Mouse (Mus musculus): ENCODE measurements around the gene Cnp. TPM values are rescaled to one million over a fixed set of nuclear protein-coding genes. Genes with fewer than 3 reads are reported as not detected.
"Not testable (repeated sequence)": the region's sequence is repeated elsewhere in the genome, so short reads cannot be mapped to it uniquely, and the experiment has no call there.

Gene Cnp
- polyA plus RNA-seq, 1 experiment from 2014 or later = 34.7 TPM

DNA sequence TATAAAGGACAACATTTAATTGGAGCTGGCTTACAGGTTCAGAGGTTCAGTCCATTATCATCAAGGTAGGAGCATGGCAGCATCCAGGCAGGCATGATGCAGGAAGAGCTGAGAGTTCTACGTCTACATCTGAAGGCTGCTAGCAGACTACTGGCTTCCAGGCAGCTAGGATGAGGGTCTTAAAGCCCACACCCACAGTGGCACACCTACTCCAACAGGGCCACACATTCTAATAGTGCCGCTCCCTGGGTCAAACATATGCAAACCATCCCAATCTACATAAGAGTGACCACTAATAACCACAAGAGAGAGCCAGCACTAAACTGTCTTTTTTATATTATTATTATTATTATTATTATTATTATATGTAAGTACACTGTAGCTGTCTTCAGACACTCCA lies 40.3 kb upstream of the Cnp start:
- WGBS = 88% methylated on average over 2 of the region's 2 CpGs
- H3K36me3 ChIP-seq (ENCODE audit: control insufficient read depth, insufficient read depth, low read length); H3K4me2 ChIP-seq (ENCODE audit: low read length); H3K27me3 ChIP-seq (replicated peaks; ENCODE audit: control insufficient read depth, insufficient read depth, low read length); H3K4me3 ChIP-seq (ENCODE audit: low read depth, low read length); DNase-seq (ENCODE audit: low spot score); H3K27ac ChIP-seq (ENCODE audit: low read depth); H3K9me3 ChIP-seq (ENCODE audit: control insufficient read depth, low read length); H3K9ac ChIP-seq (ENCODE audit: low read length); H3K4me1 ChIP-seq (replicated peaks; ENCODE audit: control insufficient read depth, insufficient read depth, low read length); ATAC-seq (replicated peaks; ENCODE audit: low FRiP score, low TSS enrichment, low read depth): not testable (repeated sequence)

- H3K4me1 ChIP-seq (replicated peaks; ENCODE audit: control insufficient read depth, insufficient read depth, low read length); H3K9ac ChIP-seq (ENCODE audit: low read length); H3K9me3 ChIP-seq (ENCODE audit: control insufficient read depth, low read length); H3K27me3 ChIP-seq (replicated peaks; ENCODE audit: control insufficient read depth, insufficient read depth, low read length); ATAC-seq (replicated peaks; ENCODE audit: low FRiP score, low TSS enrichment, low read depth); DNase-seq (ENCODE audit: low spot score); H3K36me3 ChIP-seq (ENCODE audit: control insufficient read depth, insufficient read depth, low read length); H3K27ac ChIP-seq (ENCODE audit: low read depth); H3K4me3 ChIP-seq (ENCODE audit: low read depth, low read length); H3K4me2 ChIP-seq (ENCODE audit: low read length): not testable (repeated sequence)
- 83% methylated on average over 6 of the region's 6 CpGs for WGBS
These were observed 39.9 kb upstream of the Cnp start for GRCm38 (mm10) chr11:100534821-100535220.

GRCm38 (mm10) chr11:100535996-100536395 lies 38.7 kb upstream of the Cnp start:
- no peaks in the 10 kb centered on the region for H3K27me3 ChIP-seq (replicated peaks; ENCODE audit: control insufficient read depth, insufficient read depth, low read length)
- 89% methylated on average over 1 of the region's 1 CpGs for WGBS
- DNase-seq (ENCODE audit: low spot score) (no peak), ATAC-seq (replicated peaks; ENCODE audit: low FRiP score, low TSS enrichment, low read depth) (no peak)
- H3K4me1 ChIP-seq (replicated peaks; ENCODE audit: control insufficient read depth, insufficient read depth, low read length) = no peaks in the 10 kb centered on the region
- H3K4me3 ChIP-seq (ENCODE audit: low read depth, low read length) = no peak overlapping the region
- H3K4me2 ChIP-seq (ENCODE audit: low read length) = no peak overlapping the region
- no peaks in the 10 kb centered on the region for H3K9me3 ChIP-seq (ENCODE audit: control insufficient read depth, low read length)
- H3K9ac ChIP-seq (ENCODE audit: low read length) = no peak overlapping the region
- no peaks in the 10 kb centered on the region for H3K36me3 ChIP-seq (ENCODE audit: control insufficient read depth, insufficient read depth, low read length)
- no peak overlapping the region for H3K27ac ChIP-seq (ENCODE audit: low read depth)

GRCm38 (mm10) chr11:100536466-100536865 lies 38.2 kb upstream of the Cnp start:
- DNase-seq (ENCODE audit: low spot score) (no peak), ATAC-seq (replicated peaks; ENCODE audit: low FRiP score, low TSS enrichment, low read depth) (no peak)
- Histone ChIP-seq H3K9me3 (ENCODE audit: control insufficient read depth, low read length) (no peaks in the 10 kb centered on the region), H3K4me1 (replicated peaks; ENCODE audit: control insufficient read depth, insufficient read depth, low read length) (no peaks in the 10 kb centered on the region), H3K4me3 (ENCODE audit: low read depth, low read length) (no peak overlapping the region), H3K27ac (ENCODE audit: low read depth) (no peak overlapping the region), H3K4me2 (ENCODE audit: low read length) (no peak overlapping the region), H3K36me3 (ENCODE audit: control insufficient read depth, insufficient read depth, low read length) (no peaks in the 10 kb centered on the region), H3K27me3 (replicated peaks; ENCODE audit: control insufficient read depth, insufficient read depth, low read length) (no peaks in the 10 kb centered on the region), H3K9ac (ENCODE audit: low read length) (no peak overlapping the region)

DNA sequence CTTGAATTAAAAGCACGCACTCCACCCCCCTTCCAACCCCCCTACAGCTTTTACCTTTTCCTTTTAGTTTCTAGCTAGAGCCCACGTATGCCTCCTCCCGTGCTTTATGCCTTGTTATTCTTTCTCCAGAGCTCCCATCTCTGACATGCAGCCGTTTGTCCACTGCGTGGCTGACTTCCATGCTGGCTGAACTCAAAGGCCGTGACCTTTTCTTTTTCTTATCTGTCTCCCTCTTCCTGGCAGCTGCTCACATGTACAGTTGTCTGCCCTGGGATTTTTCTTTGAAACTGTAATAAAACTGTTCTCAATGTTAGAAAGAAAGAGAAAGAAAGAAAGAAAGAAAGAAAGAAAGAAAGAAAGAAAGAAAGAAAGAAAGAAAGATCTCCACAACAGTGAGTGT lies 33.7 kb upstream of the Cnp start:
- WGBS = 32% methylated on average over 6 of the region's 6 CpGs
- no peak overlapping the region for H3K4me3 ChIP-seq (ENCODE audit: low read depth, low read length)
- no peak overlapping the region for H3K9ac ChIP-seq (ENCODE audit: low read length)
- no peak for ATAC-seq (replicated peaks; ENCODE audit: low FRiP score, low TSS enrichment, low read depth)
- no peak overlapping the region for H3K27ac ChIP-seq (ENCODE audit: low read depth)
- 0 out of 2 replicates have a peak, but pooled peaks cover 3% of the 10 kb centered on the region for H3K4me1 ChIP-seq (replicated peaks; ENCODE audit: control insufficient read depth, insufficient read depth, low read length)
- no peak overlapping the region for H3K4me2 ChIP-seq (ENCODE audit: low read length)
- H3K9me3 ChIP-seq (ENCODE audit: control insufficient read depth, low read length) = no peaks in the 10 kb centered on the region
- no peaks in the 10 kb centered on the region for H3K27me3 ChIP-seq (replicated peaks; ENCODE audit: control insufficient read depth, insufficient read depth, low read length)
- no peaks in the 10 kb centered on the region for H3K36me3 ChIP-seq (ENCODE audit: control insufficient read depth, insufficient read depth, low read length)
- DNase-seq (ENCODE audit: low spot score) = no peak

GRCm38 (mm10) chr11:100541577-100541976 lies 33.1 kb upstream of the Cnp start:
- WGBS = 85% methylated on average over 2 of the region's 2 CpGs
- no peaks in the 10 kb centered on the region for H3K9me3 ChIP-seq (ENCODE audit: control insufficient read depth, low read length)
- no peaks in the 10 kb centered on the region for H3K27me3 ChIP-seq (replicated peaks; ENCODE audit: control insufficient read depth, insufficient read depth, low read length)
- ATAC-seq (replicated peaks; ENCODE audit: low FRiP score, low TSS enrichment, low read depth) = no peak
- H3K27ac ChIP-seq (ENCODE audit: low read depth) = no peak overlapping the region
- no peak overlapping the region for H3K4me3 ChIP-seq (ENCODE audit: low read depth, low read length)
- H3K4me2 ChIP-seq (ENCODE audit: low read length) = no peak overlapping the region
- H3K36me3 ChIP-seq (ENCODE audit: control insufficient read depth, insufficient read depth, low read length) = no peaks in the 10 kb centered on the region
- 0 out of 2 replicates have a peak, but pooled peaks cover 5% of the 10 kb centered on the region for H3K4me1 ChIP-seq (replicated peaks; ENCODE audit: control insufficient read depth, insufficient read depth, low read length)
- H3K9ac ChIP-seq (ENCODE audit: low read length) = no peak overlapping the region
- no peak for DNase-seq (ENCODE audit: low spot score)

DNA sequence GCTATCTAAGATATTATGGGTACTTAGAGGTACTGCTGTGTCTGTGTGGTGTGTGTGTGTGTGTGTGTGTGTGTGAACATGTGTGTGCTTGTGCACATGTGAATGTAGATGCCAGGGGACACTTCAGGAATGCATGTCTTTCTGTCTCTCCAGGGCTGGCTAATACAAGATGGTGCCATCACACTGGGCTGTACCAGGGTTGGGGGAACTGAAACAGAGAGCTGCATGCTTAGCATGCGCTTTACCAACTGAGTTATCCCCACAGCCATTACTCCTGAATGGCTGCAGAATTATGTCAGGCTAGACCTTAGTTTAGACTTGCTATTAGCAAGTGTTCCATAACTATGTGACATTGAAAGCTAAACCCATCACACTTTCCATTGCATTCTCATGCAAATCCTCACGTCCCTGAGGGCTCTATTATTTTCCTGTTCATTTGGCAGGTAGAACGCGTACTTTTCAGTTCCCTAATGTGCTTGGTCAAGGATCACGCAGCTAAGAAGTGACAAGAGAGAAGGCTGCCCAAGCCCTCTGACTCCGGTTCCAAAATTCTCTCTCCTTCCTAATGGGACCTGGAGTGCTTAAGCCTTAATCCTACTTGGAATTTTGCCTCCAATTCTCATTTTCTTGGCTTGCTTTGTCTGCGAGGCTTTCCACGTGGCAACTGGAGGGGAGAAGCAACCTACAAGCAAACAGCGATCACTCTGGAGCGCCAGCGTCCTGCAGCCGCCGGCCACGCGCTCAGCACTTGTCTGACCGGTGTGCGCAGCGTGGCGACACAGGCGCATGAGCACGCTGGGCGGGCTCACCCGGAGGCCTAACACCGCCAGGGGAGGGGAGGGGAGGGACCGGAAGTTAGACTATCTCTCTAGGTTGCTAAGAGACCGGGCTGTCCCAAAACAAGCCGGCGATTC lies 29.6 kb upstream of the Cnp start, which contains the start of gene Ttc25:
TSS of gene Ttc25 (plus strand) at position 776 of the 914 bp plus-strand sequence.
- ATAC-seq (replicated peaks; ENCODE audit: low FRiP score, low TSS enrichment, low read depth) = peak; percentile 98
- peak within 1 kb of the TSS; percentile 55 for H3K27ac ChIP-seq (ENCODE audit: low read depth)

GRCm38 (mm10) chr11:100545746-100546085 lies 29.0 kb upstream of the Cnp start:
- no peaks in the 10 kb centered on the region for H3K9me3 ChIP-seq (ENCODE audit: control insufficient read depth, low read length)
- DNase-seq (ENCODE audit: low spot score) (no peak), ATAC-seq (replicated peaks; ENCODE audit: low FRiP score, low TSS enrichment, low read depth) (peak; percentile 14; the same call in 1 of the 2 replicates)
- no peaks in the 10 kb centered on the region for H3K36me3 ChIP-seq (ENCODE audit: control insufficient read depth, insufficient read depth, low read length)
- WGBS = 25% methylated on average over 7 of the region's 7 CpGs
- H3K4me3 ChIP-seq (ENCODE audit: low read depth, low read length) = peak overlapping the region; percentile 42
- 0 out of 2 replicates have a peak, but pooled peaks cover 5% of the 10 kb centered on the region for H3K4me1 ChIP-seq (replicated peaks; ENCODE audit: control insufficient read depth, insufficient read depth, low read length)
- peak overlapping the region; percentile 63 for H3K9ac ChIP-seq (ENCODE audit: low read length)
- H3K27me3 ChIP-seq (replicated peaks; ENCODE audit: control insufficient read depth, insufficient read depth, low read length) = no peaks in the 10 kb centered on the region
- H3K4me2 ChIP-seq (ENCODE audit: low read length) = peak overlapping the region; percentile 64
- H3K27ac ChIP-seq (ENCODE audit: low read depth) = 0 out of 2 replicates have a peak overlapping the region, but pooled peaks have one; percentile 38

More for the DNA sequence above, 29.6 kb upstream of the Cnp start, which contains the start of gene Ttc25:
- Histone ChIP-seq H3K4me1 (replicated peaks; ENCODE audit: control insufficient read depth, insufficient read depth, low read length) (0 out of 2 replicates have a peak, but pooled peaks cover 5% of the 10 kb centered on the region), H3K9me3 (ENCODE audit: control insufficient read depth, low read length) (no peaks in the 10 kb centered on the region), H3K9ac (ENCODE audit: low read length) (peak within 1 kb of the TSS; percentile 63), H3K36me3 (ENCODE audit: control insufficient read depth, insufficient read depth, low read length) (no peaks in the 10 kb centered on the region), H3K27me3 (replicated peaks; ENCODE audit: control insufficient read depth, insufficient read depth, low read length) (no peaks in the 10 kb centered on the region), H3K4me3 (ENCODE audit: low read depth, low read length) (peak within 1 kb of the TSS; percentile 42), H3K4me2 (ENCODE audit: low read length) (peak within 1 kb of the TSS; percentile 64)
- WGBS = 5% methylated on average over 28 of the region's 28 CpGs
- DNase-seq (ENCODE audit: low spot score) = peak; percentile 90
